Mouse (Mus musculus) ovary, postnatal 36 days (tissue): ENCODE results near the gene Samd4.
A peak's percentile ranks its signal among the peaks of the same experiment; 100 is the strongest.

ENCODE experiments used
- DNase-seq: peaks from one replicate; pipeline ENCODE4 v3.0.0; 2022; ENCODE audit warnings: low spot score, mixed read lengths

Gene Samd4

DNA sequence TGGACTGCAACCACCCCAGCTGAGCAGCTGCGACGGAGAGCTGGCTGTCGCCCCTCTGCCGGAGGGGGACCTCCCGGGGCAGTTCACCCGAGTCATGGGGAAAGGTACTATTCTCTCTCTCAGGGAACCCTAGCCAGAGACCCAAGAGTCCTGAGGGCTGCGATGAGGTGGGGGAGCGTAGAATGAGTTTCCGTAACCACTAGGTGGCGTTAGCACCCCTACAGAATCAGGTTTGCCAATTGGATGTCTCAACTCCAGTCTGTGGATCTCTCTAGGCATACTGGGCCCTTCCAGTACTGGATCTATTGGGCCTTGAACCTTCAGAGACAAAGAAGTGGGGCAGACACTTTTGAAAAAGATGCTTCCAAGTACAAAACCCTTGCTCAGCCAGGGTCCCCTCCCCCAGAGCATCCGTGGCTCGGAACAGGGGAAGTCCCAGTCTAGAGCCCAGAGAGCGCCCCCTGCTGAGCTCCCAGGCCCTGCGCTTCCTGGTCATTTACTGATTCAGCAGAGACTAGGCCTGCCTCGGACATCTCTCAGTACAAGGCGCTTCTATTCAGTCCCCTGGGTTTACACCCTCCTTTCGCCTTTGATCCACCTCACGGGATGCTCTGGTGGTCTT lies 191.5 kb downstream of the Samd4 start:
- DNase-seq = peak; percentile 33

DNA sequence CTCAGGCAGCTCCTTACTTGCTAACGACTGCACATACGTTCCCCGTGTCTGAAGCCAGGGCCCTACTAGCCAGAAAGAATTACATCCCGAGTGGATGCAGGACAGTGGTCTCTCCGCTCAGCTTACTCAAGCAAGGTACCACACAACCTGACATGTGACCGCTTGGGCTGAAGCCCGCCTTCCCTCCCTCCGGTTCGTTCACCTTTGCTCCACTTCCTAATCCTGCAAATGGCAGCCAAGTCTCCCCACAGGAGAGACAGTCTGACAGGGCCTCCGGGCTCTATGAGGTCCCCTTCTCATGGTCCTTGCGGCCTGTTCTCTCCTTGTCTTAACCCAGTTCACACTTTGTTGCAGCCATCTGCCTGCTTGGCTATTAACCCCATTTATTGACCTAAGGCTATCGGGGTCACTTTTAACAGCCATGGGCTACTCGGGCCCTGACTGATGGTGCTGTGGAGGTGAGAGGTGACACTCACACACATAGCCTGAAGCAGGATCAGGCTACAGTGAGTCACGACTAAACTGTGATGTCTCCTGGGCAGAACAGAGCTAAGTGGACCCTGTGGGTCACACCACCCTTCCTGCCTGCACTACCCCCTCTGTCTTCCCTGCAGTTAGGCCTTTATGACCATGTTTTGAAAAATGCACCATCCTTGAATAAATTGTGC lies 192.5 kb downstream of the Samd4 start:
- no peak for DNase-seq

DNA sequence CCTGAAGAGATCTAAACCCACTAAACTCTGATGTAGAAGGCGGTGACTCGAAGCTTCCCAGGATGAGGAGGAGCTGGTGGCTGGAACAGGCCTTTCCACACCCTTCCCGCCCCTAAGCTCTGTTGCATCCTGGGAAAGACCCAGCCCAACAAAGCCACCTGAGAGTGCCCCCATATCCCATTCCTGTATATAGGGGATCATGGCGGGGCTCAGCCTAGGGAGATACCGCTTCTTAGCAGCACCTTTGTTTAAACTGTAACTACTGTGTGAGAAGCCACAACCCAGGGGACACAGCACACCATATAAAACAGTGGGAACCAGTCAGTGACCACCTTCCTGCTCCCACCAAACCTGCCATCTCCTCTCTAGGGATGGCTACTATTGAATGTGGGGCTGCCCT lies 193.2 kb downstream of the Samd4 start:
- DNase-seq = no peak

- no peak for DNase-seq
Measured at GRCm38 (mm10) chr14:47076956-47077575, 194.4 kb downstream of the Samd4 start.

- no peak for DNase-seq
Measured at GRCm38 (mm10) chr14:47077576-47077970, 194.9 kb downstream of the Samd4 start.

DNA sequence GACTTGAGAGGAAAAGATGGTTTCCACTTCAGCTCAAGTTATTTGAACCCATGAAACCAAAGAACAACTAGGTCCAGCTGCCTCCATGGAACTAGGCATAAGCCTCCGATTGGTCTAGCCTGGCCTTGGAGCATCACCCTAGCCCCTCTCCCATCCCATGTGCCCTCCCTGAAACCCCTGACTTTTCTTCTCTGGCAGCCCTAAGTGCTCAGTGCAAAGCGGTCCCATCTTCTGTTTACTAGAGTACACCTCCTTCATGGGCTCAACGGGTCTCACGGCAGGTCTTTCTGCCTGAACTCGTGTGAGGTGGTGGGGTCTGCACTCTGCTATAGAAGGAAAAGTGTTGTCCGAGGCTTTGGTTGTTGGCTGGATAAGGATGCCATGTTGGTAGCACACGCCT lies 197.3 kb downstream of the Samd4 start:
- no peak for DNase-seq

GRCm38 (mm10) chr14:47083311-47083710 lies 200.7 kb downstream of the Samd4 start:
- no peak for DNase-seq

GRCm38 (mm10) chr14:47083838-47084237 lies 201.2 kb downstream of the Samd4 start:
- DNase-seq = no peak

GRCm38 (mm10) chr14:47084686-47085085 lies 202.0 kb downstream of the Samd4 start:
- no peak for DNase-seq

GRCm38 (mm10) chr14:47086123-47086522 lies 203.5 kb downstream of the Samd4 start:
- no peak for DNase-seq

DNA sequence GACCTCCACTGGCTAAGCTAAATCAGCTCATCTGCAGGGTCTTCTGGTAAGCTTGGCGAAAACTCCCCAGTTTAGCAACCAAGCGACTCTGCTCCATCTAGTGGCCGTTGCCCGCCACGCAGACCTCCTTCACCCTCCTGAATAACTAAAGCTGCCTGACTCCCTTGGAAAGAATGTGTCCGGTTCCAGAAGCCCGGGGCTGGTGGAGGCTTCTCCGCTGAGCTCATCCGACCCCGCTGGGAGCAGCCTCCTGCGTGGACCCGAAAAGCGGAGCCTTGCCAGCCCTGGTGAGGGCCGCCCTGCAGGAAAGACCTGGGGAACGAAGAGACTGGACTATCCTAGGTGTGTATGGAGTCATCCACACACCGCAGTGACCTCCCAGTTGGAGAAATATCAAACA lies 204.1 kb downstream of the Samd4 start:
- DNase-seq = peak; percentile 67

GRCm38 (mm10) chr14:47087182-47087581 lies 204.5 kb downstream of the Samd4 start:
- peak; percentile 71 for DNase-seq

GRCm38 (mm10) chr14:47087669-47088250 lies 205.1 kb downstream of the Samd4 start:
- DNase-seq = no peak

DNA sequence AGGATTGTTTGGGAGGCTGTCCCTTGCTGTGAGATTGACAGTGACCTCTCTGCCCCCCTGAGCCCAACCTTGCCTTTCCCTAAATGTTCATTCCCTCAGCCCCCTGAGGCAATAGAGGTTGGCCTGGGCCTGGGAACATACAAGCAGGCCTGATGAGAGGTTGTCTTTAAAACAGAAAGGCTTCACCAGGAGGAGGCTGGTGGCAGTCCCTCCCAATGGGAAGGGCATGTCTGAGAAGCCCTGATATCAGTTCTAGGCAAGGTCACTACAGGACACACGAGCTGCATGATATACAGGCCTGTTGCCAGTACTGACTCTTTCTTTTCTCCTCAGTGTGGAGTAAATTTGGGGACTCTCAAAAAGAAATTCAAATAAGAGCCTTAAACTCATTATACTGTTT lies 205.7 kb downstream of the Samd4 start:
- no peak for DNase-seq

DNA sequence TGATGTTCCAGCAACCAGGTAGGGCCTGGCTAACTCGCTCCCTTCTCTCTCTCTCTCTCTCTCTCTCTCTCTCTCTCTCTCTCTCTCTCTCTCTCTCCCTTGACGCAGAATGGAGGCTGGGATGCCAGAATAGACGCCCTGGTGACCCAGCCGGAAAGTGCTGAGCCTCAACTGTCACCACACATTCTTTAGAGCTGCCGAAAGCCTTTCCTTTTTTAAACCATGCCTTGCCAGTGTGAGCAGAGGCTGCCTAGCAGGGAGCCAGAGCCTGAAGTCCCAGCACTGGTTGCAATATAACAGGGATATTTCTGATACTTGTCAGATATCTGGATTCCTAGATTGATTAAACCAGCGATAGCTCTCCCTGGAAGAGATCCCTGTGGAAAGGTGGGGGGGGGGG lies 206.5 kb downstream of the Samd4 start:
- no peak for DNase-seq

DNA sequence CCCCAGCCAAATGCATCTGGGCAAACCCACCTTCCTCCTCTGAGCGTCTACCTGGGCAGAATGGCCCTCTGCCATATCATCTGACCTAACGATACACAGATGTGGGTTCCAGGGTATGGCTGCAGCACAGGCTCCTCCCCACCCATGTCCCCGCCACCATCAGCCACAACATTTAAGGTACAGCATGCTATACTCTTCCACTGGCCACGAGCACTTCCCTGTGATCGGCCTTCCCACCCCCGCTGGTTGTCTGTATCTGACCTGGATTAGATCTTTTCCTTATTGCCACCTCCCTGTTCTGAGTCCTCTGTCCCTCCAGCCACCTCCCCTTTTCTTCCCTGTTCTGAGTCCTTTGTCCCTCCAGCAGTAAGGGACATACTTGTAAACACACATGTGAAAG lies 209.3 kb downstream of the Samd4 start:
- DNase-seq = no peak

- no peak for DNase-seq
Measured at GRCm38 (mm10) chr14:47093355-47093792, 210.7 kb downstream of the Samd4 start.

GRCm38 (mm10) chr14:47095036-47095435 lies 212.4 kb downstream of the Samd4 start:
- DNase-seq = no peak

DNA sequence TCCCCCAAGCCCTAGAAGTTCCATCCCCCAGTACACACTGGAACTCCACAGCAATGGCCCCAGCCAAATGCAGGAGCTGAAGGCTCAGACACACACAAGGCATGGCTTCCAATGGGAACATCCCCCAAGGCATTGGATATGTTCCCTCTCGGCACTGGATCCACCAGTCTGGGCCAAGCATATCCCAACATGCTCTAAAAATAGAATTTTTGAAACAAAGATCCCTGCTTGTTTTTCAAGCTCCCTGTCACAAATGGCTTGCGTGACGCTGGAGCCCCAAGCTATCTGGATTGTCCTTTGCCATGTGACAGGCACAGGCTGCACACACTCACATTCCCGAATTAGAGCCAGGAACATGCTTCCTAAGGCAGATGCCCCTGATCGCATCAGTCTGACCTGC lies 213.7 kb downstream of the Samd4 start:
- no peak for DNase-seq

DNA sequence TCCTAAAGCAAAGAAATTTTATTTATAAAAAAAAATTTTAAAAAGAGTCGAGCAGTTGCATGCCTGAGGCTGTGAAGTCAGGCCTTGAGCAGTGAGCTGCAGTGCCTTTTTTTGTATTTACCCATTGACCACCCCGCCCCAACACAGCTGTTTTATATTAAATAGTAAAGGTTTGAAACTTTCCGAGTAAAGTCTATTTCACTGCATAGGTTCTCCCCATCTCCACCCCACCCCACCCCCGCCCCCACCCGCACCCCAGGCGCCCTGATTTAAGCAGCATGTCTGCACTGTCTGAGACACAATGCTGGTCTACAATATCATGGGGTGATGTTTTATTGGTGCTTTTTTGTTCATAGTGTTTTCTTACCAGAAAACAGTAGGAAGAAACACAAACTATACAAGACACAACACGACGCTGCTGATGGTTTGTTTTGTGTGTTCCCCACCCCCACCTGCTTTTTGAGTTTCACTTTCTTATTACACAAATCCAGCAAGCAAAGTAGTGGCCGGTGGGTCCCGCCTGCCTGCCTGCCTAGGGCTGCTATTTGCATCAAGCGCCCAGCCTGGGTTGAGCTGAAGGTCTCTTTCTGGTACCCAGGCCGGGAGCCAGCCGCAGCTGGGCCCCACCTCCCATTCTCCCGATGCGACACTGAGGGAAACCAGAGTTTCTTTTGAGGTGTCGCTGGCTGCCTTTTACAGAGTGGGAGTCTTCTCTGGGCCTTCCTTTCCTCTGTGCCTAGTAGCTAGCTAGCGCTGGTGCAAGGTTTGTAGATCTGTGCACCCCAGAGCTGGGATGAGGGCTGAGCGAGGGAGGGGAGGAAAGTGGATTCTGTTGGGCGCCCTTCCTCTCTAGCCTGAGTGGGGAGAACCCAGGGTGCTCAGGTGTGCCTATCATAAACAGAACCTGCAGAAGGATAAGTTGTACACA lies 221.9 kb downstream of the Samd4 start:
- DNase-seq = no peak

DNA sequence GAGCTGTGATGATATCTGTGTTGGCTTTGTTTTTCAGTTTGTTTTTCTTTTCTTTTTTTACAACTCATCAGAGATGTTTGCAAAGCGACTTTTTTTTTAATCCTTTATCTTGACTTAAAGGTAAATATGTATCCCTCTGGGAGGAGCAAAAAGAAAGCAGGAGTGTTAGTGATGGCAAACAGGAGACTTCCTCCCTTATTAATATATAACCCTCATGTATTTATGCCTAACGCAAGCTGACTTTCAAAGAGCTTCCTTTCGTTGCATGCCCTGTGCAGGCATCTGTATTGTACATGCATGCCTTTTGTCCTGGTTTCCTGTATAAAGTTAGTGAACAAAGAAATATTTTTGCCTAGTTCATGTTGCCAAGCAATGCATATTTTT lies 222.5 kb downstream of the Samd4 start:
- DNase-seq = no peak

DNA sequence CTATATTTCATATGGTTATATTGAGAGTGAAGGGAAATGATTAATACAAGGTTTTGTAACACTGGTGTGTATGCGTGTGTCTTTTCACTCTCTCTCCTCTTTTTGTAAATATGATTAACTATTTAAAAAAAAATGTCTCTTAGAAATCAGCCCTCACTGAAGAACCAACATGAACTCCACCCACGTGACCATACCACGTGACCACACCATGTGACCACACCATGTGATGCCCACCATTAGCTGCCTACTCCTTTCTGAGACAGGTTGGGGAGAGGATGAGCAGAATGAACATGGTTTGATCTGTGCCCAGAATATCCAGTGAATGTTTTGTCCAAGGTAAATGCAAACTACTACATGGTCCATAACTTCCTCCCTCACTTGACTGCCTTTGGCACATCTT lies 223.1 kb downstream of the Samd4 start:
- no peak for DNase-seq
